Mouse (Mus musculus) thymus, postnatal 36 days (tissue): ENCODE results near the gene Dlgap1.
A peak's percentile ranks its signal among the peaks of the same experiment; 100 is the strongest.
"Not testable (repeated sequence)": the region's sequence is repeated elsewhere in the genome, so short reads cannot be mapped to it uniquely, and the experiment has no call there.

Experiments used
- DNase-seq, 2 experiments: peaks; one replicate each; pipeline ENCODE4 v3.0.0; 2022; ENCODE audit warnings: mixed read lengths in 2 of 2

Dlgap1 gene

DNA sequence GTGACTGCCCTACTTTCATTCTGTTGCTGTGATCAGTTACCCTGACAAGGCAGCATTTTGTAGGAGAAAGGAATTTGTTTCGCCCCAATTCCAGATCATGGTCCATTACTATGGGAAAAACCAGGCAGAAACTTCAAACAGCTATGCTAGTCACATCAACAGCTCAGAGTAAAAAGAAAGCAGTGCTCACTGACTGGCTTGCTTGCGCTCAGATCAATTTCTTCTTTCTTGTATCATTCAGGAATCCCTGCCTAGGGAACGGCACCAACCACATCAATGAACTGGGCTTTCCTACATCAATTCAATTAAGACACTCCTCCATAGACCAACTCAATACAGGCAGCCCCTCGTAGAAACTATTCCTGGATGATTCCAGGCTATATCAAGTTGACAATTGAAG, 572.9 kb downstream of the Dlgap1 start:
- DNase-seq = no peak

GRCm38 (mm10) chr17:70550793-70551192, 581.9 kb downstream of the Dlgap1 start:
- no peak for DNase-seq

- no peak for DNase-seq
Measured at GRCm38 (mm10) chr17:70561547-70561946, 592.7 kb downstream of the Dlgap1 start.

GRCm38 (mm10) chr17:70570848-70571247, 602.0 kb downstream of the Dlgap1 start:
- no peak for DNase-seq

DNA sequence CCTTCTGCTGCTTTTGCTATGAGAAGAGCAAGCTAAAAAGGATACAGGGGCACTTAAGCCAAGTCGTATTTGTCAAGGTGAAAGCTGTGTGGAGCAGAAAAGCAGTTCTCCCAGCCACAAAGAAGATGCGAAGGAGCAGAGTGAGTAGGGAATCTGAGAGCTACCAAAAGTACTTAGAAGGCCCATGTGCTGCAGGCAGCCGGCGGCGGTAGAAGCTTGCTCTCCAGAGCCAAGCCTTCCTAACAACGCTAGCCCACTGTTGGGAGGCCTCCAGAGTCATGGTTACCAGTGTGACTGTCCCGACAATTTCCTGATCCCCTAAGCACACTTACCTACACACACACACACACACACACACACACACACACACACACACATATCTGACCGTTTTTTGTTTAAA, 614.2 kb downstream of the Dlgap1 start:
- DNase-seq = no peak

DNA sequence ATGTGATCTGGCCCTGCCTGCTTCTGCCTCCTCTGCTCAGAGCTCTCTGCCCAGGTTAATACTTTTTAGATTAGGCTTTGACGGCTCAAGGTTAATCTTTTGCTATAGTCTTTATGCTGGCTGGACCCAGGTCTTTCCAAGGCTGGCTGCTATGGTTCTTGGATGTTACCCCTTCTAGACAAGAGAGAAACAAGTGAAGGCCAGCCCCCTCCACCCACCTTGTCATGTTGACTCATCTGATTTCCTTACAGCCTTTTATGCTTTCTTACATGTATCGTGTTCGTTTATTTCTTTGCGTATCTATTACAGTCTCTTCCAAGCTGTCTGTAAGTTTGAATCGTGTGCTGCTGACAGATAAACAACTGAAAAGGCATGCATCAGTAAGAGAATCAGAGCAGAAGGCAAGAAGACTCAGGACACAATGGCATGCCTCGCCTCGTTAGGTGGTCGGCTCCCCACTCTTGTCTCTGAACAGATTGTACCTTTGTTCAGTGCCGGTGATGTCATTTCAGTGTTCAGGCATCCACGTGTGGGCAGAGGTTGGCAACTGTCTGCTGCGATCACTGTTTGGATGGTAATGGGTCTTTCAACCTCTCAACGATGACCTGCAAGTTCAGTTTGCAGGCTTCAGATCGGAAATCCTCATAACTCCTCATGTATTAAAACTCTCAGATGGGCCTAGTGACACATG, 618.0 kb downstream of the Dlgap1 start:
- no peak for DNase-seq

DNA sequence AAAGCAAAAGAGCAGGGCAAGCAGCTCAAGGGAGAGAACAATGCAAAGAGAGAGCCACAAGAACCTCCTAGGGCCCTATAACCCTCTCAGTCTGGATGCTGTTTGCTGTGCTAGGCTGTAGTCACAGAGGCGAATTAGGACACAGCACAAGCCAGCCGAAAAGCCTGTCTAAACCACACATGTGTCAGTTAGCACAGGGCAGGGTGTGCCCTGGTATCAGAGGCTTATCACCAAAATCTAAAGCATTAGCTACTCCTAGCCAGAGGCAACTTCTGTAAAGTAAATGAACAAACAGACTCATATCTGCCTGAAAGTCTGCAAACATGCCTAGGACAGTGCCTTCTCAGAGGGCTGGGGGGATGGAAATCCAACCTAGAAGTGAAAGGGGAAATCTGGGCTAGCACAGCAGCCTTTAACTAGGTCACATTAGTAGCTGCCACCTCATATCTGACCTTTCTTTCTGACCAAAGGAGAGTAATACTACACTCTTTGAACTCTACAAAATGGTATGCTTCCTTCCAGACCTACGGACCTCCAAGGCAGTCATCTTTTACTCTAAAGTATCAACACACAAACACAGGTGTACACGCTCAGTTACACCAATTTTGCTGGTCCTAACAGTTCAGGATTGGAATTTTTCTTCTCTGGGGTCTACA, 619.2 kb downstream of the Dlgap1 start:
- DNase-seq = not testable (repeated sequence)

DNA sequence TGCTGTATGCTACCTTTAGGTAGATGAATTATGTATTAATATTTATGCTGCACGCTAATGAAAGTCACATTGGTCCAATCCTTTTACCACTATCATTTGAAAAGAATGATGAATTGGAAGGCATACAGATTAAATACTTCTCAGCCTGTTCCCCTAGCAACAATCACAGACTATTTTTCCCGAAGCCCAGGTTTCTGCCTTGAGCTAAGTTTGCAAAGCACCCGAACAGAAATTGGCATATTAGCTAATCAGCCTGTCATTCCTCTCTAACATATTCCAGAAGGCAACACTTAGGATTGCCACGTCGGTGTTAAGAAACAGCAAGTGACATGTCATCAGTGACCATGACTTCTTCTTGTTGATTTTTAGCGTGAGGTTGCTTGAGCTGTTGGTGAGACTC, 619.8 kb downstream of the Dlgap1 start:
- DNase-seq = no peak

DNA sequence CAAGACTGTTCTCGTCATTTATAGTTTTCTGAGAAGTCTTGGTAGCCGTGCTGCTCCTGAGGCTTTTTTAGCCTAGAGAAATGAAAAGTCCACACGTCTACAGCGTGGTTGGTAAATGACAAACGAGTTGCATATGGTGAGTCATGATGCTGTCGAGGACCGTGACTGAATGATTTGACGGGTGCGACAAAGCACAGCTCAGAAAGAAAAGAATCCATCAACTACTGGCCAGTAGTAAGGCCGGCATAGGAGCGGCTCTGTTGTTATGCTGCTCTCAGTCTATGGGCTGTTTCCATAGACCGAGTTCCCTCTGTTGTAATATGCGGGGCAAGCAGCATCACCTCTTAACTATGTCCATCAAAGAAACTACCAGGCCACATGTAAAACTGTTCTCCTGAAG, 620.3 kb downstream of the Dlgap1 start:
- no peak for DNase-seq

DNA sequence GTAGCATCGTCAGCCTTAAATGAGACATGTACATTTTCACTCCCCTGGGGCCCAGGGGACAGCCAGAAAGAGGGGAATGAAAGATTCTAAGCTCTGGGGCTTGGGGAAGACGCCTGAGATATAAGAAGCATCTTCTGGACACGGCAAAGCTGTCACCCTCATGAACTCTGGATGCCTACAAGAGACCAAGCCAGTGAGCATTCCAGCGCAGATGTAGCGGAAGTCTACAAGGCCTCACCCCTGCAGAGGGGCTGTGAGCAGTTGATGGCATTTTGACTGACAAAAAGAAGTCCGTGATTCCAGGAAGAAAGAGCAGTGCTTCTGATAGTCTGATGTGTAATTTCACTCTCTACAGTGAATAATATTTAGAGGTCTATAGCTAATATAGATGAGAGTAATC, 621.6 kb downstream of the Dlgap1 start:
- DNase-seq = no peak

DNA sequence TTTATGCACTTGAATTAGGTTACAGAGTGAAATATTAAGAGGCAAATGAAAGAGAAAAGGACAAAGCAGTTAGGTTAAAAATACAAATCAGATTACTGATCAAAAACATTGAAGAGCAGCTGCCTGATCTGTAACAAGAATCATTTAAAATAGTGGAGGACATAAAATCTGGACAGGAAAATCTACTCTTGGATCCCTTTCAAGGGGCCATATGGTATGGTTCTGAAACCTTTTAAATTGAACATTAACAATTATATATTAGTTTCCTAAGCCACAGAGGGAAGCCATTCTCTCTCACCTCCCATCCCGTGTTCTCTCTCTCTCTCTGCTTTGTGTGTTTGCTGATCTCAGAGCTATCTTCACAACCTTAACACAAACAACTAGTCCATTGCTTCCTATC, 625.4 kb downstream of the Dlgap1 start:
- DNase-seq = no peak

DNA sequence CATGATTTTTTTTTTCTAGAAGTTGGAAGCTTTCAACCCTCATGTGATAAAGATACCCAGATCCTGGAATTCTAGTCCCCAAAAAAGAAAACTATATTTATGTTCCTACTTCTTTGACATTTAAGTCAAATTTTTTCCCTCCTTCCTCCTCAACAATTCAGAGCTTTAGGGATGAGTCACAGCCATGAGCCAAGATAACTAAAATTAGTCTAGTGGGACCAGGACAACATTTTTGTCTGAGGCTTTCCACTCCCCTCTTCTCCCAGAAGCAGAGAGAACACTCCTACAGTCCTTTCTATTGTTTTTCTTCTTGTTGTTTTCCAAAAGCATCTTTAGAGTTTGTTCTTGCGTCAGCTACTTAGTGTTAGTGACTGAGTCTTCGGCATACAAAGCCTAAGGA, 627.5 kb downstream of the Dlgap1 start:
- no peak for DNase-seq

DNA sequence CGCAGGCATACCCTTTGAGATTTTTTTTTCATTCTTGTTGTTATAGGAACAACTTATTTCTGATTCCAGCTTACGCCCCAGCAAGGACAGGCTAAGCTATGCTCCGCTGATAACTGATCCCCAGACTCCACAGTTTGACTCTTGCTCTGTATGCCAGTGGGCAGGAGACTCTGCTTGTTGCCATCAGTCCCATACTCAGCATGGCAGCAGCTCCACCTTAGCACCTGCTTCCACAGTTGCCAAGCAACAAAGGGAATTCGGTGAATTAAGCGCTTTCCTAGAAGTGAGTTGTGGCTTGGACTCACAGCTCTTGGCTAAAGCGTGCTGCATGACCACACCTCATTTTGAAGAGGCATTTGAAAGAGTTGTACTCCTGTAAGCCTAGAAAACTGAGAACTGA, 631.6 kb downstream of the Dlgap1 start:
- no peak for DNase-seq

GRCm38 (mm10) chr17:70602051-70602450, 633.2 kb downstream of the Dlgap1 start:
- no peak for DNase-seq

DNA sequence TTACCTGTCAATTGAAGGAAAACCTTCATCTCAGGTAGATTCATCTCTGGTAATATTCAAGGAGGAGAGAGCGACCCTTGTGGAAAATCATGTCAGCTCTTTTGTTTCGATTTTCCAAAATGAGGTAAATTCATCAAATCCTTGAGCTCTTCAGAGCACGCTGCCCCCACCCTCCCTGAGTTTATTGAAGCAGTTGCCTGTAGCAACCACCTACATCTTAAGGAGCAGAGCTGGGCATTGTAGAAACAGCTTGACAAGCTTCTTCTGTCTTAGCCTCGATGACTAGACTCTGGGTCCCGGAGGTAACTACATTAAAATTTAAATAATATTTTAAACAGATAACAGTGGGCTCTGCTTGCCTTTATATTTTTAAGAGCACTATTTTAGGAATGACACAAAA, 636.8 kb downstream of the Dlgap1 start:
- no peak for DNase-seq

- DNase-seq = no peak
Measured at GRCm38 (mm10) chr17:70612171-70612570, 643.3 kb downstream of the Dlgap1 start.

GRCm38 (mm10) chr17:70613897-70614296, 645.0 kb downstream of the Dlgap1 start:
- no peak for DNase-seq

DNA sequence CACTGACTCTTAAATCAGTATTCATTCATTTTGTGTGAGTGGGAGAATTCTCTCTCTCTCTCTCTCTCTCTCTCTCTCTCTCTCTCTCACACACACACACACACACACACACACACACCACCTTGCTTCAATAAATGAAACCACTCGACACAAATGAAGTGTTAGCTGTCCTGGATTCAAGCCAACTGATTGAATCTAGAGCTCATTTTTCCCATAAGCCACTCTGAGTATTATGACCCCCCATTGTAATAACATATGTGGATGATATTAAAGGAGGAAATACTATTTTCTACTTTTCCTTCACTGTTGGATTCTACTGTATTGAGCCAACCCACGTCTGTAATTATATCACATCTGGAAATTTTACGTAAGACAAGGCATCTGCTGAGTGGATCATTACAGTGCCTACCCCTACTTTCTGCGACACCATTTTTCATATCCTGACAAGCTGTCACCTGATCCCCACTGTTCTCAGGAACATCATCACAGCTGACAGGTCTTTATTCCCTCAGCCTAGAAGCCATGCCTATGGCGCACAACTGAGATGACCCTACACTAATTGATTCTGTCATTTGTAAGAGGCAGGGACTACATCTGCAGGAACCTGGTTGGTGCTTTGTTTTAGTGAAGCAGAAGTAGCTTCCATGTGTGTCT, 645.7 kb downstream of the Dlgap1 start:
- DNase-seq = no peak

DNA sequence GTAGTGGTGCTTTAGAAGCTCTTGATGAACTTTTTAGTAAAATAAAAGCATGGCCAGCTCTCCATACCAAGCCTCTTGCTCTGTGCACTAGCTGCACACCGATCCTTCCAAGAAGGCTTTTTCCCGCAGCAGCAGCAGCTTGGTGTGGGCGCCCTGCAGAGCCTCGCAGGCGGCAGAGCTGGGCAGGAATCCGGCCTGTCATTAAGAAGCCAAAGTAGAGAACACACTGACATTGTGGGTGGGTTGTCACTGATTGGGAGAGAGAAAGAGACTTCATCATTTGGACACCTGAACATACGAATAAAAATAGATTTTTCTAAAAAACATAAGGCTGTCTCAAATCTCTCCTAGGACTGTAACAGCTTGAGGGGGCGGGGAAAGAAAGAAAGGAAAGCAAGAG, 653.6 kb downstream of the Dlgap1 start:
- no peak for DNase-seq

GRCm38 (mm10) chr17:70626396-70626795, 657.5 kb downstream of the Dlgap1 start:
- DNase-seq = no peak

DNA sequence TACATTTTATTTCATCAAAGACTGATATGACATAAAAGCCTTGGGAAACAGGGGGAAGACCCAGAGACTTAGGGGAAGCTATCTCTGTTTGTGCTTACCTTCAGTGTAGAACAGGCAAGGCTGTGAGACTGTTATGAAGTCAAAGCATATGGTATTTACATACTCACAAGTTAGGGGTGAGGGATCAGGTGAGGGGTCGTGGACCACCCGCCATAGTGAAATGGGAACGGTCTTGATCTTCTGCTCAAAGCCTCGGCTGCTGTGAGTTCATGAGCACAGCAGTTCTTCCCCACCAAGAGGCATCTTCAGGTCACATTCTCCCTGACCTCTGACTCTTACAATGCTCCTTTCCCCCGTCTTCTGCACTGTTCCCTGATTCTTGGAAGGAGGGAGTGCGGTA, 658.1 kb downstream of the Dlgap1 start:
- DNase-seq = no peak

- no peak for DNase-seq
Measured at GRCm38 (mm10) chr17:70629653-70630378, 660.9 kb downstream of the Dlgap1 start.

DNA sequence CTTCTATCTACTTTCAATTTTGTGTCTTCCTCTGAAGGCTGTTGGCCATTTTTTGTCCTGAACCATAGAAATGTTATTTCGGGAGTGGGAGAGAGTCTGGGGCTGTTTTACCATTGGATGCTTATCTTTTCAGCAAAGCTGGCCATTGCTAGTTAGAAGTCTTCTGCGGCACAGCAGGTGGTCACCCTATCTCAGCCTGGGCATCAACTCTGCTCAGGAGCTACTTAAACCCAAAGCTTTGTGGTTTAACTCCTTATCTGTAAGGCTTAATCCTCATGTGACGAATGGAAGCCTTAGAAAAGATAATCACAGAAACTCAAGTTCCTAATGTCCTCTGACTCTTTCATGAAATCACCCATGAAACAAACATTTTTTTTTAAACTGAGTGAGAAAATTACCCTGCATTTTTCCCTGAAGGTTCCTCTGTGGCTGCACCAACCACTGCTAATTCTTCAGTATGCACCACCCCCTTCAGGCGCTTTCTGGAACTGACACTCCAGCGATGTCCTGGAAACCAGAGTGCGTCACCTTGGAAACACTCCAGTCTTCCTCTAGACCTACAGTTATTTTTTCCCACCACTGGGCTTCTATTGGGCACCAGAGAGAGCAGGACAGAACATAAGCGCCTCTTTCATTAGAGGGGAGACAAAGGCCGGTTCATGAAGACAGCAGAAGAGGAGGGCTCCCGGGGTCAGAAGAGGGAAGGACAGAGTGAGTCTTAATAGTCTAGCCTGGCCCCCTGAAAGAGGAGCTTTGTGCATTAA, 664.5 kb downstream of the Dlgap1 start:
- peak; percentile 39 to 44 for DNase-seq
